8 mouse cellular contexts compared by ENCODE assay signal in the genomic region with DNA sequence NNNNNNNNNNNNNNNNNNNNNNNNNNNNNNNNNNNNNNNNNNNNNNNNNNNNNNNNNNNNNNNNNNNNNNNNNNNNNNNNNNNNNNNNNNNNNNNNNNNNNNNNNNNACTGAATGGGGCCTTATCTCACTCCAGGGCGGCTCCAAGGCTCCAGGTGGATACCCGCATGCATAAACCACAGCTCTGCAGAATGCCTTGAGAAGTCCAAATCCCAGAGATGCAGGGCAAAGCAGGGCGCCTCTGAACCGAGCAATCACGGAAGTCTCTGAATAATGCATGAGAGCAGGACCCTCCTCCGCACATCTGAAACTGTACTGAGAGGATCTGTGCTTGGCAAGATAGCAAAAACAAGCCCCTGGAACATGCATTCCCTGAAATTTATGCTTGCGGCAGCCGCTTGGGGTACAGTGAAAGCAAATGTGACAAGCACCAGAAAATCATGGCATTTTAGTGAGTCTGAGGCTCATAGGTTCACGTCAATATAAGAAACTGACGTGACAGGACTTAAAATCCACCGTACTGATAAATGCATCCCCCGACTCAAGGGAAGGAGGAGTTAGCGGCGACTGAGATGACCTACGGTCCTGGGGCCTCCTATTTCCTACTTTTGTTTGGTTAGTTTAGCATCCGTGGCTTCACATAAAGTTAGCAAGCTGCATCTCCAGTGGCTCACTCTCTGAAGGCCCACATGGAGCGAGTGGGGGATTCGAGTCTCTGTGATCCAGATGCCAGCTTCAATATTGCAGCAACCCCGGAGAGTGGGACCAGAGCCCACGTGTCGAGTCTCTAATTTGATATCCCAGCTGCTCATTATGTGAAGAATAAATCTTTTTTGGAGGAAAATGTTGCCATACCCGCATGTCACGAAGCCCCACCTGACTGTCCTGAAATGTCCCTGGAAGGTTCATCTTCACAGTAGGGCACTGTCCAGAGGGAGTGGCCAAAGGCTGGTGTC.
DNase-seq lines count a peak whose midpoint lies in the region; ATAC-seq and TF ChIP-seq lines count a peak whose summit lies in the region.

No protein-coding gene starts in this region.

- H3K9me3 ChIP-seq in heart, embryonic 16.5 days (replicated peaks; ENCODE audit: control insufficient read depth, low read length), result no peaks in the 10 kb centered on the region
- H3K9me3 ChIP-seq in forebrain, postnatal 0 days (ENCODE audit: low read length), result no peaks in the 10 kb centered on the region

- peak; percentile 32; the same call in 1 of the 2 replicates for TF ChIP-seq CTCF in forebrain, postnatal 0 days (IDR thresholded peaks at IDR 0.05; ENCODE audit: low read depth)

- H3K4me2 ChIP-seq in heart, embryonic 16.5 days (ENCODE audit: low read depth, low read length), result peak overlapping the region; percentile 38
- H3K4me2 ChIP-seq in forebrain, postnatal 0 days (ENCODE audit: low read depth), result peak overlapping the region; percentile 52

- H3K9ac ChIP-seq in heart, embryonic 16.5 days (ENCODE audit: low read length), result no peak overlapping the region
- peak overlapping the region; percentile 39 for H3K9ac ChIP-seq in forebrain, postnatal 0 days

- no peaks in the 10 kb centered on the region for H3K27me3 ChIP-seq in heart, embryonic 16.5 days (ENCODE audit: control insufficient read depth, insufficient read depth, low read length)
- H3K27me3 ChIP-seq in forebrain, postnatal 0 days (ENCODE audit: insufficient read depth, low read length), result no peaks in the 10 kb centered on the region

- H3K4me1 ChIP-seq in heart, embryonic 16.5 days (ENCODE audit: control insufficient read depth, insufficient read depth, low read length), result no peaks in the 10 kb centered on the region
- H3K4me1 ChIP-seq in forebrain, postnatal 0 days (ENCODE audit: insufficient read depth), result peaks cover 8% of the 10 kb centered on the region

- no peak for DNase-seq in heart, adult 9 months (ENCODE audit: low spot score in 2 of 2)
- DNase-seq in forebrain, postnatal 0 days, result peak; percentile 72
- DNase-seq in layer of hippocampus, postnatal 25 days (ENCODE audit: extremely low spot score in 1 of 2, low spot score in 1 of 2), result peak; percentile 24 to 36
- peak; percentile 41 for DNase-seq in retina, postnatal 1 day
- DNase-seq in adipocyte (ENCODE audit: low spot score), result no peak
- no peak for DNase-seq in urinary bladder, postnatal 4 days (ENCODE audit: low spot score in 2 of 2)

- no peak for ATAC-seq in heart, embryonic 16.5 days (replicated peaks; ENCODE audit: extremely low read depth, insufficient read depth, low FRiP score)
- peak; percentile 89 for ATAC-seq in forebrain, postnatal 0 days
- ATAC-seq in CD4-positive, CD25-positive, alpha-beta regulatory T cell, adult 4 months, result no peak

- H3K36me3 ChIP-seq in heart, embryonic 16.5 days (ENCODE audit: control insufficient read depth, insufficient read depth), result no peaks in the 10 kb centered on the region
- H3K36me3 ChIP-seq in forebrain, postnatal 0 days (ENCODE audit: insufficient read depth), result no peaks in the 10 kb centered on the region

- WGBS in heart, embryonic 16.5 days, result 49% methylated on average over 23 of the region's 23 CpGs
- 33% methylated on average over 23 of the region's 23 CpGs for WGBS in forebrain, postnatal 0 days

- H3K27ac ChIP-seq in heart, embryonic 16.5 days (ENCODE audit: low read length), result no peak overlapping the region
- H3K27ac ChIP-seq in forebrain, postnatal 0 days (ENCODE audit: low read depth, low read length), result peak overlapping the region; percentile 69

- H3K4me3 ChIP-seq in heart, embryonic 16.5 days (ENCODE audit: low read length), result peak overlapping the region; percentile 2
- peak overlapping the region; percentile 19 for H3K4me3 ChIP-seq in forebrain, postnatal 0 days (ENCODE audit: low read depth, low read length)

Comparison
In these comparisons a context has a peak if more than half of its experiments do, and no peak if none do; other contexts are left out.
1. DNase-seq: peak in forebrain, postnatal 0 days (single experiment), layer of hippocampus, postnatal 25 days (2 of 2) and retina, postnatal 1 day (single experiment); none in heart, adult 9 months (0 of 2), adipocyte (single experiment) and urinary bladder, postnatal 4 days (0 of 2).